Mouse (Mus musculus) liver, embryonic 11.5 days (tissue): ENCODE measurements at regions not wholly inside any gene's neighbourhood (a gene's known extent, or its start where the extent isn't known, plus 50 kb on each side); places are given as distances from the start of the nearest gene placed in this dataset.

Source experiments
- ATAC-seq: fragments of 200-750 bp; cut with Nextera tagmentation; replicated peaks from 2 replicates; pipeline ENCODE4 v1.8.0; 2017; ENCODE audit warnings: moderate number of reproducible peaks, mild to moderate bottlenecking, moderate TSS enrichment, moderate library complexity; ENCODE audit not compliant: low FRiP score
- DNase-seq: peaks from one replicate; pipeline ENCODE4 v3.0.0-alpha.2; 2017; ENCODE audit warnings: low spot score
- H3K27ac ChIP-seq: fragments of 300-500 bp; sonication (generic); 2 replicates; pipeline ENCODE4 v1.5.1; 2014; ENCODE audit warnings: mild to moderate bottlenecking, low read depth, low read length, control low read depth
- H3K27me3 ChIP-seq: fragments of 300-500 bp; sonication (generic); replicated peaks from 2 replicates; pipeline ENCODE4 v1.6.1; 2014; ENCODE audit warnings: low read length, mixed read lengths; ENCODE audit not compliant: control insufficient read depth, insufficient read depth
- H3K36me3 ChIP-seq: fragments of 300-500 bp; sonication (generic); 2 replicates; pipeline ENCODE4 v1.6.1; 2014; ENCODE audit warnings: mild to moderate bottlenecking, low read length, moderate library complexity, mixed read lengths; ENCODE audit not compliant: control insufficient read depth, insufficient read depth
- H3K4me1 ChIP-seq: fragments of 300-500 bp; sonication (generic); replicated peaks from 2 replicates; pipeline ENCODE4 v1.6.1; 2014; ENCODE audit warnings: low read length, mixed read lengths; ENCODE audit not compliant: control insufficient read depth, insufficient read depth
- H3K4me2 ChIP-seq: fragments of 300-500 bp; sonication (generic); 2 replicates; pipeline ENCODE4 v1.6.1; 2014; ENCODE audit warnings: mild to moderate bottlenecking, control low read depth, moderate library complexity
- H3K4me3 ChIP-seq: fragments of 300-500 bp; sonication (generic); 2 replicates; pipeline ENCODE4 v1.5.1; 2014; ENCODE audit warnings: low read depth, low read length, control low read depth
- H3K9ac ChIP-seq: fragments of 300-500 bp; sonication (generic); 2 replicates; pipeline ENCODE4 v1.6.1; 2014; ENCODE audit warnings: low read depth, low read length, control low read depth
- H3K9me3 ChIP-seq: fragments of 300-500 bp; sonication (generic); 2 replicates; pipeline ENCODE4 v1.6.1; 2016; ENCODE audit warnings: low read length, inconsistent platforms, mixed read lengths; ENCODE audit not compliant: control insufficient read depth
- WGBS: fragments of 180-500 bp; shearing (Covaris S2); extraction: QIAGEN DNeasy Blood & Tissue Kit; methylation state at CpG from one replicate; pipeline ENCODE4 v1.1.7; 2014; 5-methylcytosine and 5-hydroxymethylcytosine counted together

DNA sequence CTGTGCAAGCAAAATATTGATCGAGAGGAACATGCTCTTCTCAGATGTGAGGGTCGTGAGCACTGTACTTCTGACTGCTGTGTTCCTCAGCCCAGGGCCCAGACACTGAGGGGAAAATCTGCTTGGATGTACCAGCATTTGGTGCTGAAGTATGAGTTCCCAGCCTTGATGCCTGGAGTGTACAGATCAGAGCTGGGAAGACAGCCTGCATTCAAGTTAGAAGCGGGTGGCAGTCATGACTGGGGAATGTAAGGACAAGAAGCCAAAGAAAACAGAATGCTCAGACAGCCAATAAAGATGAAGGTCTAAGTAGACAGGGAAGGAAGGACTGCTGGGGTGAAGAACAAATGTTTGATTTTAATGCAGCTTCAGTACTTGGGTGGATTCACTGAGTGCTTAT is 148.9 kb downstream of the Lurap1l start:
- no peaks in the 10 kb centered on the region for H3K4me1 ChIP-seq
- WGBS, result 76% methylated on average over 3 of the region's 3 CpGs
- H3K4me3 ChIP-seq, result no peak overlapping the region
- no peak overlapping the region for H3K27ac ChIP-seq
- no peak overlapping the region for H3K4me2 ChIP-seq
- no peaks in the 10 kb centered on the region for H3K27me3 ChIP-seq
- H3K9ac ChIP-seq, result no peak overlapping the region
- no peak for ATAC-seq
- H3K9me3 ChIP-seq, result no peaks in the 10 kb centered on the region
- H3K36me3 ChIP-seq, result no peaks in the 10 kb centered on the region
- no peak for DNase-seq

- Histone ChIP-seq H3K9ac (no peak overlapping the region), H3K9me3 (no peaks in the 10 kb centered on the region), H3K4me1 (no peaks in the 10 kb centered on the region), H3K27me3 (no peaks in the 10 kb centered on the region), H3K4me2 (no peak overlapping the region), H3K27ac (no peak overlapping the region), H3K4me3 (no peak overlapping the region), H3K36me3 (no peaks in the 10 kb centered on the region)
- no peak for ATAC-seq
- 69% methylated on average over 6 of the region's 6 CpGs for WGBS
- DNase-seq, result no peak
Observed at GRCm38 (mm10) chr4:81082290-81082947, 172.0 kb downstream of the Lurap1l start.

GRCm38 (mm10) chr4:81085188-81085587 is 174.7 kb downstream of the Lurap1l start:
- no peak overlapping the region for H3K27ac ChIP-seq
- H3K36me3 ChIP-seq, result no peaks in the 10 kb centered on the region
- no peaks in the 10 kb centered on the region for H3K4me1 ChIP-seq
- H3K27me3 ChIP-seq, result no peaks in the 10 kb centered on the region
- no peak overlapping the region for H3K4me3 ChIP-seq
- H3K9ac ChIP-seq, result no peak overlapping the region
- ATAC-seq (no peak), DNase-seq (no peak)
- 73% methylated on average over 4 of the region's 4 CpGs for WGBS
- no peaks in the 10 kb centered on the region for H3K9me3 ChIP-seq
- no peak overlapping the region for H3K4me2 ChIP-seq

DNA sequence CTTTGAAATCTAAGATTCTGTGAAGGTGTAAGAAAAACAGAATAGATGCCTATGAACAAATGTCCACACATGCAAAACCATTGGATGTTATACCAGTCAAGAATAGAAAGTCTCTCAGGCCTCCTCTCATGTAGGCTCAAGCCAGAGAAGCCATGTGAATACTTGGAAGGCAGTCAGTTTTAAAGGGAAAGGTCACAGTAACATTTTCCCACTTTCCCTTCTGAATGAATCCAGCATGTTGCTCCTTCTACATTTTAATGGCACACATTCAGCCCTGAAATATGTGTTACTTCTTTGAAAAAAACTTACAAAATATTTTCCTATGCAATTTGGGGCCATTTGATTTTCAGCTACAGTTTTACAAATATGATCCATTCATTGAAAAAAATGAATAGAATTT is 186.1 kb downstream of the Lurap1l start:
- Histone ChIP-seq H3K27ac (no peak overlapping the region), H3K36me3 (no peaks in the 10 kb centered on the region), H3K4me1 (no peaks in the 10 kb centered on the region), H3K9me3 (no peaks in the 10 kb centered on the region), H3K9ac (no peak overlapping the region), H3K4me3 (no peak overlapping the region), H3K27me3 (no peaks in the 10 kb centered on the region), H3K4me2 (no peak overlapping the region)
- no peak for ATAC-seq
- DNase-seq, result no peak

- no peak overlapping the region for H3K4me2 ChIP-seq
- ATAC-seq (peak; percentile 53), DNase-seq (no peak)
- H3K4me1 ChIP-seq, result no peaks in the 10 kb centered on the region
- no peaks in the 10 kb centered on the region for H3K9me3 ChIP-seq
- no peak overlapping the region for H3K4me3 ChIP-seq
- 65% methylated on average over 1 of the region's 1 CpGs for WGBS
- no peaks in the 10 kb centered on the region for H3K27me3 ChIP-seq
- no peaks in the 10 kb centered on the region for H3K36me3 ChIP-seq
- no peak overlapping the region for H3K27ac ChIP-seq
- H3K9ac ChIP-seq, result no peak overlapping the region
Observed at GRCm38 (mm10) chr4:81097597-81097996, 187.2 kb downstream of the Lurap1l start.

GRCm38 (mm10) chr4:81101049-81101448 is 190.6 kb downstream of the Lurap1l start:
- Histone ChIP-seq H3K4me3 (no peak overlapping the region), H3K9me3 (no peaks in the 10 kb centered on the region), H3K27ac (no peak overlapping the region), H3K36me3 (no peaks in the 10 kb centered on the region), H3K9ac (no peak overlapping the region), H3K4me1 (no peaks in the 10 kb centered on the region), H3K27me3 (no peaks in the 10 kb centered on the region), H3K4me2 (no peak overlapping the region)
- WGBS, result 66% methylated on average over 2 of the region's 2 CpGs
- no peak for DNase-seq
- ATAC-seq, result no peak

- H3K4me1 ChIP-seq, result no peaks in the 10 kb centered on the region
- H3K4me2 ChIP-seq, result no peak overlapping the region
- H3K4me3 ChIP-seq, result no peak overlapping the region
- no peaks in the 10 kb centered on the region for H3K27me3 ChIP-seq
- 55% methylated on average over 3 of the region's 3 CpGs for WGBS
- no peak overlapping the region for H3K27ac ChIP-seq
- H3K9ac ChIP-seq, result no peak overlapping the region
- no peaks in the 10 kb centered on the region for H3K36me3 ChIP-seq
- DNase-seq (no peak), ATAC-seq (no peak)
- H3K9me3 ChIP-seq, result no peaks in the 10 kb centered on the region
Observed at GRCm38 (mm10) chr4:81111307-81111706, 200.9 kb downstream of the Lurap1l start.

GRCm38 (mm10) chr4:81116411-81116810 is 206.0 kb downstream of the Lurap1l start:
- H3K9ac ChIP-seq, result no peak overlapping the region
- no peaks in the 10 kb centered on the region for H3K36me3 ChIP-seq
- no peaks in the 10 kb centered on the region for H3K9me3 ChIP-seq
- no peaks in the 10 kb centered on the region for H3K27me3 ChIP-seq
- H3K27ac ChIP-seq, result no peak overlapping the region
- ATAC-seq (no peak), DNase-seq (no peak)
- H3K4me2 ChIP-seq, result no peak overlapping the region
- no peak overlapping the region for H3K4me3 ChIP-seq
- H3K4me1 ChIP-seq, result no peaks in the 10 kb centered on the region
- WGBS, result 76% methylated on average over 7 of the region's 7 CpGs

GRCm38 (mm10) chr4:81124155-81124554 is 213.7 kb downstream of the Lurap1l start:
- no peaks in the 10 kb centered on the region for H3K36me3 ChIP-seq
- ATAC-seq (no peak), DNase-seq (no peak)
- no peak overlapping the region for H3K27ac ChIP-seq
- H3K4me2 ChIP-seq, result no peak overlapping the region
- 68% methylated on average over 3 of the region's 3 CpGs for WGBS
- H3K9me3 ChIP-seq, result no peaks in the 10 kb centered on the region
- no peak overlapping the region for H3K4me3 ChIP-seq
- no peaks in the 10 kb centered on the region for H3K4me1 ChIP-seq
- no peak overlapping the region for H3K9ac ChIP-seq
- no peaks in the 10 kb centered on the region for H3K27me3 ChIP-seq
